Mouse (Mus musculus): Measurements from ENCODE around the gene Zfp235.

The Zfp235 gene

GRCm38 (mm10) chr7:24133996-24134828, at the start of gene Zfp235:
Gene Zfp235, plus strand, starts transcription at chr7:24134169.
- DNase-seq (ENCODE audit: extremely low spot score, low read depth, low spot score): no peak

GRCm38 (mm10) chr7:24086871-24087270, 47.1 kb upstream of the Zfp235 start:
- DNase-seq (ENCODE audit: extremely low spot score, low read depth, low spot score): no peak

- no peak for DNase-seq (ENCODE audit: extremely low spot score, low read depth, low spot score)
Observed at GRCm38 (mm10) chr7:24087485-24088125, 46.4 kb upstream of the Zfp235 start.

GRCm38 (mm10) chr7:24104403-24104802, 29.6 kb upstream of the Zfp235 start:
- no peak for DNase-seq (ENCODE audit: extremely low spot score, low read depth, low spot score)

- no peak for DNase-seq (ENCODE audit: extremely low spot score, low read depth, low spot score)
Observed at GRCm38 (mm10) chr7:24105144-24105703, 28.7 kb upstream of the Zfp235 start.

GRCm38 (mm10) chr7:24110839-24111238, 23.1 kb upstream of the Zfp235 start:
- DNase-seq (ENCODE audit: extremely low spot score, low read depth, low spot score): no peak

GRCm38 (mm10) chr7:24111772-24112155, 22.2 kb upstream of the Zfp235 start:
- no peak for DNase-seq (ENCODE audit: extremely low spot score, low read depth, low spot score)

- DNase-seq (ENCODE audit: extremely low spot score, low read depth, low spot score): no peak
Observed at GRCm38 (mm10) chr7:24112156-24112856, 21.7 kb upstream of the Zfp235 start, which contains the start of gene Zfp112. Gene Zfp112, plus strand, starts transcription at chr7:24112314.

GRCm38 (mm10) chr7:24113001-24113400, 21.0 kb upstream of the Zfp235 start:
- no peak for DNase-seq (ENCODE audit: extremely low spot score, low read depth, low spot score)

GRCm38 (mm10) chr7:24116655-24117054, 17.3 kb upstream of the Zfp235 start:
- DNase-seq (ENCODE audit: extremely low spot score, low read depth, low spot score): no peak

- no peak for DNase-seq (ENCODE audit: extremely low spot score, low read depth, low spot score)
Observed at GRCm38 (mm10) chr7:24133425-24133995, 459 bp upstream of the Zfp235 start.

- no peak for DNase-seq (ENCODE audit: extremely low spot score, low read depth, low spot score)
Observed at GRCm38 (mm10) chr7:24142566-24142965, 8.6 kb downstream of the Zfp235 start.

GRCm38 (mm10) chr7:24153272-24153671, 19.3 kb downstream of the Zfp235 start:
- no peak for DNase-seq (ENCODE audit: extremely low spot score, low read depth, low spot score)

GRCm38 (mm10) chr7:24172191-24172590, 38.2 kb downstream of the Zfp235 start:
- no peak for DNase-seq (ENCODE audit: extremely low spot score, low read depth, low spot score)

GRCm38 (mm10) chr7:24174618-24175336, 40.8 kb downstream of the Zfp235 start, which contains the start of gene Zfp114:
Gene Zfp114, plus strand, starts transcription at chr7:24175060.
- DNase-seq (ENCODE audit: extremely low spot score, low read depth, low spot score): peak; percentile 44

- no peak for DNase-seq (ENCODE audit: extremely low spot score, low read depth, low spot score)
Observed at GRCm38 (mm10) chr7:24175337-24175711, 41.4 kb downstream of the Zfp235 start.

- no peak for DNase-seq (ENCODE audit: extremely low spot score, low read depth, low spot score)
Observed at GRCm38 (mm10) chr7:24187611-24188010, 53.6 kb downstream of the Zfp235 start.

- no peak for DNase-seq (ENCODE audit: extremely low spot score, low read depth, low spot score)
Observed at GRCm38 (mm10) chr7:24188901-24189570, 55.1 kb downstream of the Zfp235 start.

- DNase-seq (ENCODE audit: extremely low spot score, low read depth, low spot score): no peak
Observed at GRCm38 (mm10) chr7:24189571-24189944, 55.6 kb downstream of the Zfp235 start.

GRCm38 (mm10) chr7:24191361-24191760, 57.4 kb downstream of the Zfp235 start:
- no peak for DNase-seq (ENCODE audit: extremely low spot score, low read depth, low spot score)

Data from hindlimb bud, embryonic 11.5 days (tissue).